Mouse (Mus musculus): ENCODE data around the gene Rnf208.

- TF ChIP-seq CTCF (IDR thresholded peaks at IDR 0.05; ENCODE audit: extremely low read depth, insufficient read length, insufficient replicate concordance, low read depth, low read length) (no peak), POLR2A (IDR thresholded peaks at IDR 0.05; ENCODE audit: low read depth, low read length) (no peak)
Measured at GRCm38 (mm10) chr2:25273010-25273409, 31.0 kb downstream of the Rnf208 start.

All from small intestine, adult 2 months (tissue).